Mouse (Mus musculus) small intestine, adult 2 months (tissue): Measurements from ENCODE around the gene Gcnt7.

Experiments
- CTCF ChIP-seq: fragments of 200-500 bp; IDR thresholded peaks from 2 replicates; pipeline ENCODE4 v1.5.1; 2012; ENCODE audit warnings: low read depth, mild to moderate bottlenecking, control low read depth, inconsistent platforms, low read length, moderate library complexity, mixed read lengths; ENCODE audit not compliant: insufficient replicate concordance, insufficient read length; ENCODE audit errors: extremely low read depth
- POLR2A ChIP-seq: fragments of 200-500 bp; IDR thresholded peaks from 2 replicates; pipeline ENCODE4 v1.6.1; 2012; ENCODE audit warnings: low read depth, mild to moderate bottlenecking, control low read depth, inconsistent platforms, low read length, moderate library complexity

DNA sequence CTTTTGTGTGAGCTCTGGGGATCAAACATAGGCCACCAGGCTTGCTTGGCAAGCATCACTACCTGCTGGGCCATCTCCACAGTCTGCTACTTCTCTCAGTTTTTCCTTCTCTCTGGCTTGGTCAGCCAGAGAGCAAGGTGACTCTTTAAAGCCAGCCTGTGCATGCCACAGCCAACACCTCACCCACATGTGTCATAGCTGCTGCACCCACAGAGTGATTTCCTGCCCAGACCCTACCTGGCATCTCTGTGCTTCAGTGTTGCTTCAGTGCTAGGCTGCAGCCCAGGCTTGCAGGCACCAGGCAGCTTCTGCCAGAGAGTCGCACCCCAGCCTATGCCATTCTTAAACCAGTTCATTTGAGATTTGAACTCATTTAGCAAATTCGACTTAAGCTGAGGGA lies 50.9 kb downstream of the Gcnt7 start:
- no peak for TF ChIP-seq CTCF
- TF ChIP-seq POLR2A: no peak
